Mouse (Mus musculus): ENCODE data around the gene Cpne5. TPM values are rescaled to one million over a fixed set of nuclear protein-coding genes. Genes with fewer than 3 reads are reported as not detected.

Gene Cpne5
- polyA plus RNA-seq, 1 experiment from 2014 or later, result 21.0 TPM

DNA sequence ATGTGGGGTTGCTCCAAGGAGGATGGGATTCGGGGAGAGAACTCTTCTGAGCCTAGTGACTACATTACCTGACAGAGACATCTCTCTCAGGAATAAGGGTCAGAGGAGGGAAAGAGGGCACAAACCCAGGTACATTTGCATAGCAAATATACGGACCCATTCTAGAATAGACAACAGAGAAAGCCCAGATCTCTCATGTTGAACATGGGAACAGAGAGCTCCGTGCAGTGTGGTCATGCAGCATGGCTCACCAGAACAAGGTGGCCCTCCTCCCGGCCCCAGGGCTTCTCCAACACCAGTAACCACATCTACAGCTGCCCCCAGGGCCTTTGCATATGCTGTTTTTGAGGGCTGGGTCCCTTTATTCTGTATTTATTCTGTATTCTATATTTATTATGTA is 69.5 kb downstream of the Cpne5 start:
- no peak overlapping the region for H3K4me2 ChIP-seq
- peaks cover 12% of the 10 kb centered on the region for H3K27me3 ChIP-seq (replicated peaks)
- H3K4me3 ChIP-seq, result no peak overlapping the region
- no peak overlapping the region for H3K9ac ChIP-seq
- H3K4me1 ChIP-seq, result peaks cover 46% of the 10 kb centered on the region
- 83% methylated on average over 4 of the region's 4 CpGs for WGBS
- H3K36me3 ChIP-seq, result no peaks in the 10 kb centered on the region
- no peak for ATAC-seq (ENCODE audit: extremely low read depth, insufficient number of reproducible peaks, low FRiP score, low TSS enrichment)
- H3K27ac ChIP-seq (replicated peaks), result no peak overlapping the region
- no peaks in the 10 kb centered on the region for H3K9me3 ChIP-seq

DNA sequence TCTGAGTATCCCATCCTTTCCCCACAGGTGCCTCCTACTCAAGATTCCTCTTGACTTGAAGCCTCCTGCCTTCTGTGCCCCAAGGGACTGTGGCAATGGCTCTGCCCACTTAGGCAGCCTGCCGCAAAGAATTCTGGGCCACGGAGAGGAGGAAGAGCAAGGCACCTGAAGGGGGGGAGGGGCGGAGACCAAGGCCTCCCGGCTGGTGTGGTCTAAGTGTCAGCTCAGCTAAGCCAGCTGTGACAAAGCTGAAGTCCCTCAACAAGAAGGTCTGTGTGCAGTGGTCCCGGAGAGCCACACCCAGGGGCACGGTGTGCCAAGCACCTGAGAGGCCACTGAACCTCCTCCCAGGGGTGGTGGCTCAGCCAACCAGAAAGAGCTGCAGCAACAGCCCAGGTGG is 70.6 kb downstream of the Cpne5 start:
- Histone ChIP-seq H3K4me3 (no peak overlapping the region), H3K4me1 (peaks cover 46% of the 10 kb centered on the region), H3K27ac (replicated peaks) (no peak overlapping the region), H3K9ac (peak overlapping the region; percentile 19; the same call in 1 of the 2 replicates), H3K36me3 (no peaks in the 10 kb centered on the region), H3K9me3 (no peaks in the 10 kb centered on the region), H3K4me2 (no peak overlapping the region), H3K27me3 (replicated peaks) (peaks cover 12% of the 10 kb centered on the region)
- WGBS, result 59% methylated on average over 6 of the region's 6 CpGs
- ATAC-seq (ENCODE audit: extremely low read depth, insufficient number of reproducible peaks, low FRiP score, low TSS enrichment), result no peak

- no peak overlapping the region; the same call in 1 of the 2 replicates for H3K9ac ChIP-seq
- no peak for ATAC-seq (ENCODE audit: extremely low read depth, insufficient number of reproducible peaks, low FRiP score, low TSS enrichment)
Measured at GRCm38 (mm10) chr17:29165967-29166578, 71.9 kb downstream of the Cpne5 start.

GRCm38 (mm10) chr17:29165452-29165851 is 72.5 kb downstream of the Cpne5 start:
- peak overlapping the region; percentile 63; the same call in 1 of the 2 replicates for H3K9ac ChIP-seq
- H3K9me3 ChIP-seq, result peaks cover 14% of the 10 kb centered on the region
- no peak overlapping the region for H3K4me2 ChIP-seq
- peaks cover 13% of the 10 kb centered on the region for H3K36me3 ChIP-seq
- ATAC-seq (ENCODE audit: extremely low read depth, insufficient number of reproducible peaks, low FRiP score, low TSS enrichment), result no peak
- no peak overlapping the region for H3K4me3 ChIP-seq
- 20% methylated on average over 6 of the region's 6 CpGs for WGBS
- H3K4me1 ChIP-seq, result peaks cover 33% of the 10 kb centered on the region
- no peak overlapping the region for H3K27ac ChIP-seq (replicated peaks)
- peaks cover 12% of the 10 kb centered on the region for H3K27me3 ChIP-seq (replicated peaks)

More at GRCm38 (mm10) chr17:29165967-29166578, 71.9 kb downstream of the Cpne5 start:
- Histone ChIP-seq H3K27ac (replicated peaks) (0 out of 2 replicates have a peak overlapping the region, but pooled peaks have one; percentile 15), H3K9me3 (peaks cover 12% of the 10 kb centered on the region), H3K27me3 (replicated peaks) (peaks cover 12% of the 10 kb centered on the region), H3K36me3 (peaks cover 7% of the 10 kb centered on the region; the same call in 1 of the 2 replicates), H3K4me2 (no peak overlapping the region), H3K4me3 (no peak overlapping the region), H3K4me1 (peaks cover 33% of the 10 kb centered on the region)
- WGBS, result 42% methylated on average over 8 of the region's 8 CpGs

DNA sequence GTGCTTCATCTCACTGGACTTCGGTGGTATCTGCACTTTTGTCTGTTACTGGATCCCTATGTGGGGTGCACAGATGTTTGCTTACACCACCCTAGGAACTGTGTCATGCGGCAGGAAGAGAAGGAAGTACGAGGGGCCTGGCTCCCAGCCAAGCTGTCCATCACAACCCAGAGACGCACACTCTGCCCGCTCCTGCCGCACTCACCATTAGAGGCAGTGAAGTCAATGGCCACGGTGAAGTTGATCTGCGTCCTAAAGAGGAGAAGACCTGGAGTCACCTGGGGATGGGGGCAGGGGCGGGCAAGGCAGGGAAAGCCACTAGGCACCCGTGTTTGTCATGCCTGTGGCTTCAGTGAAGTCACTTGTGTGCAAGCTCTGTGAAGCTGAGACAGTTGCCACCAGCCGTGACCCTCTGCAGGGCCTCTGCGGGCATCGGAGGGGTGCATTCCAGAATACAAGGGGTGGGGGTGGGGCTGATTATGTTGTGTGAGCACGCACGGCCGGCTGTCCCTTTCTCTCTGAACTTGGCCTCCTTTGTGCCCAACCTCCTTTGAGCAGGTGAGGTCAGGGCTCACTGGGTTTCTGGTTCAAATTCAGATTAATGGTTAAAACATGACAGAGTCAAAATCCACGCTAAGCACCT is 73.4 kb downstream of the Cpne5 start:
- Histone ChIP-seq H3K4me2 (peak overlapping the region; percentile 57), H3K27ac (replicated peaks) (0 out of 2 replicates have a peak overlapping the region, but pooled peaks have one; percentile 21), H3K27me3 (replicated peaks) (peaks cover 9% of the 10 kb centered on the region), H3K9ac (peak overlapping the region; percentile 63), H3K36me3 (peaks cover 14% of the 10 kb centered on the region), H3K4me3 (0 out of 2 replicates have a peak overlapping the region, but pooled peaks have one; percentile 2), H3K4me1 (peaks cover 33% of the 10 kb centered on the region), H3K9me3 (peaks cover 14% of the 10 kb centered on the region)
- 10% methylated on average over 17 of the region's 17 CpGs for WGBS
- ATAC-seq (ENCODE audit: extremely low read depth, insufficient number of reproducible peaks, low FRiP score, low TSS enrichment), result no peak

DNA sequence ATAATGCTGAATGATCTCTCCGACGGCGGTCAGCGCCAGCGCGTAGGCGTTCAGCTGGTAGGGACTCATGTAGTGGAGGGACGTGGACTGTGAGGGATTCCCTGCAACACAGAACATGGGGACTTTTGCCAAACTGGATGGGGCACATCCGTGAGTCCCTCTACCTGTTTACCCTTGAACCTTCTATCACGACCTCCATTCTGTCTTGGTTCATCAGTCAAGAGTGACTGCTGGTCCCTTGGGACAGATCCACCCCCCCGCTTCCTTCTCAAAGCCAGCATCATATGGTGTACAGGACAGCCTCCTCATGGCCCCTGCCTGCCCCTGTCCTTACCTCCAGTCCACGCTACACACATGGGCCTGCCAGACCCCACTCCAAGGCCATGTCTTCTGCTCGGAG is 75.6 kb downstream of the Cpne5 start:
- no peak overlapping the region for H3K9ac ChIP-seq
- no peak overlapping the region for H3K4me3 ChIP-seq
- peaks cover 14% of the 10 kb centered on the region for H3K9me3 ChIP-seq
- ATAC-seq (ENCODE audit: extremely low read depth, insufficient number of reproducible peaks, low FRiP score, low TSS enrichment), result no peak
- H3K36me3 ChIP-seq, result peaks cover 14% of the 10 kb centered on the region
- H3K4me1 ChIP-seq, result peaks cover 33% of the 10 kb centered on the region
- WGBS, result 89% methylated on average over 13 of the region's 13 CpGs
- H3K27me3 ChIP-seq (replicated peaks), result peaks cover 6% of the 10 kb centered on the region
- no peak overlapping the region for H3K27ac ChIP-seq (replicated peaks)
- no peak overlapping the region for H3K4me2 ChIP-seq

DNA sequence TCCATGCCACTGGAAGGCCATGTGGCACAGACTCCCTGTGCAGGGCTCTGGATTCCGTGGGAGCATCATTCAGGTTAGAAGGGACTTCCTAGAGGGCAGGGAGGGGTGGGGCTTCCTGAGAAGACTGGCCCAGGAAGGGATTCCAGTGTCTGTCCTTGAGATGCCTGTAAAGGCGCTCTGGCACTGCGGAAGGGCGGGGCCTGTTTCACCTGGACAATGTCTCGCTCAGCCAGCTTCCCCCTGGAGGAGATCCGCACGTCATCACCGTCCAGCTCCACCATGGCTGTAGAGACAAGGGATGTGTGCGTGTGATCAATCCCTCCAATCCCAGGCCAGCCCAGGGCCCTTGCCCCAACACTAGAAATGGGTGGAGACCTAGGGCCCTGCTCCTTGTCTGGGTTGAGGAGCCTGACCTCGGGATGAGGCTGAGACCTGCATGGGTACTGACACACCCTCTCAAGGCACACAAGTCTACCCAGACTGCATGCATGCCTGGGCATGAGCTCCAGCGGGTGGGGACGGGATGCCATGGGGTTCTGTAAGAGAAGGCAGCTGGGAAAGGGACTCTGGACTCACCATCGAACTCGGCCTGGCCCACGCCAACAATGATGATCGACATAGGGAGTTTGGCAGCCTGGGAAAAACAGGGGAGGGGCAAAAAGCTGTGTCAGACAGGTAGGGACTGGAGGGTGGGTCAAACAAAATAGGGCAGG is 78.1 kb downstream of the Cpne5 start:
- no peak for ATAC-seq (ENCODE audit: extremely low read depth, insufficient number of reproducible peaks, low FRiP score, low TSS enrichment)
- Histone ChIP-seq H3K9me3 (peaks cover 14% of the 10 kb centered on the region), H3K9ac (no peak overlapping the region), H3K36me3 (peaks cover 14% of the 10 kb centered on the region), H3K27me3 (replicated peaks) (no peaks in the 10 kb centered on the region), H3K4me2 (no peak overlapping the region), H3K27ac (replicated peaks) (no peak overlapping the region), H3K4me3 (no peak overlapping the region), H3K4me1 (peaks cover 18% of the 10 kb centered on the region)
- WGBS, result 81% methylated on average over 16 of the region's 16 CpGs

- Histone ChIP-seq H3K36me3 (peaks cover 14% of the 10 kb centered on the region), H3K4me1 (peaks cover 12% of the 10 kb centered on the region), H3K27me3 (replicated peaks) (no peaks in the 10 kb centered on the region), H3K4me2 (no peak overlapping the region), H3K9ac (no peak overlapping the region), H3K9me3 (peaks cover 14% of the 10 kb centered on the region), H3K4me3 (no peak overlapping the region), H3K27ac (replicated peaks) (no peak overlapping the region)
- 87% methylated on average over 5 of the region's 5 CpGs for WGBS
- ATAC-seq (ENCODE audit: extremely low read depth, insufficient number of reproducible peaks, low FRiP score, low TSS enrichment), result no peak
Measured at GRCm38 (mm10) chr17:29159320-29159719, 78.6 kb downstream of the Cpne5 start.

DNA sequence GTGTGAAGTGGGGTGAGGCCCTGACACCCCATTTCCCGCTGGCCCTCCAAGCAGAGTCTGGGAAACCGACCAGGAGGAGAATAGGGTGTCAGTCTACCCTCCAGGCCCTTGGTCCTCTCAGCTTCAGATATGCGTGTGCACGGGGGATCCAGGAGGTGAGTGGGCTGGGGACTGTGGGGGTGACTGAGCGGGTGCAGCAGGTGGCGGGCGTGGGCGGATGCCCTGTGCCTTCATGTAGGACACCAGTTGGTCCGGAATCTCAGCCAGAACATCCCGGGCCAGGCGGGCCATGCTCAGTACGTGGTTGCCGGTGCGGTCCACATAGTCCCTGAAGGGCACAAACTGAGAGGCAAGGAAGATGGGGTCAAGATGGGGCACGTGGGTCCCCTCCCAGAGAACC is 79.1 kb downstream of the Cpne5 start:
- Histone ChIP-seq H3K4me3 (no peak overlapping the region), H3K4me2 (no peak overlapping the region), H3K9ac (no peak overlapping the region), H3K27ac (replicated peaks) (no peak overlapping the region), H3K27me3 (replicated peaks) (no peaks in the 10 kb centered on the region), H3K36me3 (peaks cover 14% of the 10 kb centered on the region), H3K4me1 (peaks cover 8% of the 10 kb centered on the region), H3K9me3 (peaks cover 14% of the 10 kb centered on the region)
- no peak for ATAC-seq (ENCODE audit: extremely low read depth, insufficient number of reproducible peaks, low FRiP score, low TSS enrichment)
- WGBS, result 88% methylated on average over 15 of the region's 15 CpGs

GRCm38 (mm10) chr17:29156866-29157265 is 81.1 kb downstream of the Cpne5 start:
- ATAC-seq (ENCODE audit: extremely low read depth, insufficient number of reproducible peaks, low FRiP score, low TSS enrichment), result no peak
- H3K4me2 ChIP-seq, result no peak overlapping the region
- WGBS, result 78% methylated on average over 8 of the region's 8 CpGs
- peaks cover 11% of the 10 kb centered on the region for H3K36me3 ChIP-seq
- no peak overlapping the region for H3K4me3 ChIP-seq
- no peaks in the 10 kb centered on the region for H3K27me3 ChIP-seq (replicated peaks)
- H3K4me1 ChIP-seq, result peaks cover 7% of the 10 kb centered on the region
- H3K9ac ChIP-seq, result no peak overlapping the region
- H3K9me3 ChIP-seq, result peaks cover 10% of the 10 kb centered on the region
- H3K27ac ChIP-seq (replicated peaks), result no peak overlapping the region

- Histone ChIP-seq H3K4me3 (no peak overlapping the region), H3K9ac (no peak overlapping the region), H3K27ac (replicated peaks) (no peak overlapping the region), H3K9me3 (peaks cover 5% of the 10 kb centered on the region), H3K4me1 (peaks cover 7% of the 10 kb centered on the region), H3K36me3 (peaks cover 11% of the 10 kb centered on the region), H3K4me2 (no peak overlapping the region), H3K27me3 (replicated peaks) (no peaks in the 10 kb centered on the region)
- 81% methylated on average over 16 of the region's 16 CpGs for WGBS
- no peak for ATAC-seq (ENCODE audit: extremely low read depth, insufficient number of reproducible peaks, low FRiP score, low TSS enrichment)
Measured at GRCm38 (mm10) chr17:29156396-29156795, 81.6 kb downstream of the Cpne5 start.

Data from heart, embryonic 13.5 days (tissue).